Mouse (Mus musculus) limb, embryonic 15.5 days (tissue): ENCODE measurements at regions not wholly inside any gene's neighbourhood (a gene's known extent, or its start where the extent isn't known, plus 50 kb on each side); places are given as distances from the start of the nearest gene placed in this dataset.
A peak's percentile ranks its signal among the peaks of the same experiment; 100 is the strongest.

Experiments
- ATAC-seq: fragments of 200-750 bp; cut with Nextera tagmentation; 2 replicates; pipeline ENCODE4 v1.8.0; 2017; ENCODE audit warnings: low read depth, moderate TSS enrichment; ENCODE audit not compliant: insufficient number of reproducible peaks, low FRiP score, low TSS enrichment
- H3K27ac ChIP-seq: fragments of 300-500 bp; sonication (generic); 2 replicates; pipeline ENCODE4 v1.5.1; 2015; ENCODE audit warnings: moderate library complexity, mild to moderate bottlenecking, inconsistent platforms
- H3K27me3 ChIP-seq: fragments of 300-500 bp; sonication (generic); 2 replicates; pipeline ENCODE4 v1.6.1; 2015; ENCODE audit warnings: inconsistent platforms
- H3K36me3 ChIP-seq: fragments of 300-500 bp; sonication (generic); 2 replicates; pipeline ENCODE4 v1.6.1; 2015; ENCODE audit warnings: inconsistent platforms
- H3K4me1 ChIP-seq: fragments of 300-500 bp; sonication (generic); 2 replicates; pipeline ENCODE4 v1.6.1; 2015; ENCODE audit warnings: inconsistent platforms
- H3K4me2 ChIP-seq: fragments of 300-500 bp; sonication (generic); 2 replicates; pipeline ENCODE4 v1.6.1; 2015; ENCODE audit warnings: mild to moderate bottlenecking, inconsistent platforms
- H3K4me3 ChIP-seq: fragments of 300-500 bp; sonication (generic); 2 replicates; pipeline ENCODE4 v1.5.1; 2015; ENCODE audit warnings: mild to moderate bottlenecking, inconsistent platforms
- H3K9ac ChIP-seq: fragments of 300-500 bp; sonication (generic); 2 replicates; pipeline ENCODE4 v1.6.1; 2015; ENCODE audit warnings: inconsistent platforms
- H3K9me3 ChIP-seq: fragments of 300-500 bp; sonication (generic); 2 replicates; pipeline ENCODE4 v1.6.1; 2016; ENCODE audit warnings: inconsistent platforms
- WGBS: fragments of 180-500 bp; shearing (Covaris S2); methylation state at CpG from one replicate; pipeline ENCODE4 v1.1.7; 2015; 5-methylcytosine and 5-hydroxymethylcytosine counted together

GRCm38 (mm10) chrX:11829411-11830002 lies 330.6 kb downstream of the Bcor start:
- 0 out of 2 replicates have a peak, but pooled peaks cover 3% of the 10 kb centered on the region for H3K4me1 ChIP-seq
- 64% methylated on average over 12 of the region's 12 CpGs for WGBS
- no peak overlapping the region for H3K4me3 ChIP-seq
- no peak overlapping the region for H3K4me2 ChIP-seq
- H3K27me3 ChIP-seq = peaks cover 12% of the 10 kb centered on the region; the same call in 1 of the 2 replicates
- H3K9ac ChIP-seq = no peak overlapping the region
- H3K27ac ChIP-seq = no peak overlapping the region
- no peaks in the 10 kb centered on the region for H3K9me3 ChIP-seq
- H3K36me3 ChIP-seq = no peaks in the 10 kb centered on the region
- ATAC-seq = no peak

GRCm38 (mm10) chrX:11837566-11837965 lies 322.6 kb downstream of the Bcor start:
- Histone ChIP-seq H3K4me2 (no peak overlapping the region), H3K27ac (no peak overlapping the region)
- 28% methylated on average over 5 of the region's 5 CpGs for WGBS

GRCm38 (mm10) chrX:11839665-11840245 lies 320.4 kb downstream of the Bcor start:
- Histone ChIP-seq H3K27me3 (0 out of 2 replicates have a peak, but pooled peaks cover 3% of the 10 kb centered on the region), H3K9me3 (no peaks in the 10 kb centered on the region), H3K27ac (no peak overlapping the region), H3K4me2 (no peak overlapping the region), H3K9ac (no peak overlapping the region), H3K4me3 (no peak overlapping the region), H3K4me1 (no peaks in the 10 kb centered on the region), H3K36me3 (no peaks in the 10 kb centered on the region)
- WGBS = 65% methylated on average over 12 of the region's 12 CpGs
- ATAC-seq = 0 out of 2 replicates have a peak, but pooled peaks have one; percentile 35

More at GRCm38 (mm10) chrX:11837566-11837965, 322.6 kb downstream of the Bcor start:
- no peaks in the 10 kb centered on the region for H3K4me1 ChIP-seq
- H3K9ac ChIP-seq = no peak overlapping the region
- no peaks in the 10 kb centered on the region for H3K36me3 ChIP-seq
- H3K27me3 ChIP-seq = 0 out of 2 replicates have a peak, but pooled peaks cover 7% of the 10 kb centered on the region
- H3K9me3 ChIP-seq = no peaks in the 10 kb centered on the region
- H3K4me3 ChIP-seq = no peak overlapping the region
- no peak for ATAC-seq

- no peak overlapping the region for H3K4me2 ChIP-seq
- no peak overlapping the region for H3K27ac ChIP-seq
- no peaks in the 10 kb centered on the region for H3K9me3 ChIP-seq
- no peaks in the 10 kb centered on the region for H3K36me3 ChIP-seq
- no peak overlapping the region for H3K4me3 ChIP-seq
- 59% methylated on average over 10 of the region's 11 CpGs for WGBS
- 0 out of 2 replicates have a peak, but pooled peaks cover 3% of the 10 kb centered on the region for H3K27me3 ChIP-seq
- no peak overlapping the region for H3K9ac ChIP-seq
- no peak for ATAC-seq
- H3K4me1 ChIP-seq = no peaks in the 10 kb centered on the region
Measured at GRCm38 (mm10) chrX:11840319-11841035, 319.7 kb downstream of the Bcor start.

- Histone ChIP-seq H3K36me3 (no peaks in the 10 kb centered on the region), H3K27ac (no peak overlapping the region), H3K9ac (no peak overlapping the region), H3K9me3 (no peaks in the 10 kb centered on the region), H3K4me3 (no peak overlapping the region), H3K4me2 (no peak overlapping the region), H3K4me1 (no peaks in the 10 kb centered on the region), H3K27me3 (no peaks in the 10 kb centered on the region)
- 58% methylated on average over 2 of the region's 2 CpGs for WGBS
- no peak for ATAC-seq
Measured at GRCm38 (mm10) chrX:11845566-11845965, 314.6 kb downstream of the Bcor start.

GRCm38 (mm10) chrX:11855910-11856309 lies 304.2 kb downstream of the Bcor start:
- Histone ChIP-seq H3K27me3 (peaks cover 23% of the 10 kb centered on the region), H3K4me2 (no peak overlapping the region), H3K27ac (no peak overlapping the region), H3K4me1 (0 out of 2 replicates have a peak, but pooled peaks cover 3% of the 10 kb centered on the region), H3K36me3 (no peaks in the 10 kb centered on the region), H3K4me3 (no peak overlapping the region), H3K9ac (no peak overlapping the region), H3K9me3 (no peaks in the 10 kb centered on the region)
- WGBS = 71% methylated on average over 4 of the region's 4 CpGs
- no peak for ATAC-seq

GRCm38 (mm10) chrX:11859396-11859795 lies 300.8 kb downstream of the Bcor start:
- Histone ChIP-seq H3K4me2 (no peak overlapping the region), H3K27ac (no peak overlapping the region), H3K4me3 (no peak overlapping the region), H3K36me3 (no peaks in the 10 kb centered on the region), H3K9ac (no peak overlapping the region), H3K4me1 (peaks cover 14% of the 10 kb centered on the region; the same call in 1 of the 2 replicates), H3K27me3 (peaks cover 33% of the 10 kb centered on the region), H3K9me3 (no peaks in the 10 kb centered on the region)
- no peak for ATAC-seq
- WGBS = 53% methylated on average over 9 of the region's 9 CpGs

GRCm38 (mm10) chrX:11861119-11861708 lies 298.9 kb downstream of the Bcor start:
- no peak overlapping the region for H3K4me3 ChIP-seq
- peaks cover 34% of the 10 kb centered on the region for H3K27me3 ChIP-seq
- H3K36me3 ChIP-seq = no peaks in the 10 kb centered on the region
- no peak for ATAC-seq
- H3K9ac ChIP-seq = no peak overlapping the region
- H3K27ac ChIP-seq = no peak overlapping the region
- H3K9me3 ChIP-seq = no peaks in the 10 kb centered on the region
- WGBS = 50% methylated on average over 11 of the region's 11 CpGs
- H3K4me1 ChIP-seq = peaks cover 14% of the 10 kb centered on the region; the same call in 1 of the 2 replicates
- no peak overlapping the region for H3K4me2 ChIP-seq

- Histone ChIP-seq H3K27me3 (peaks cover 35% of the 10 kb centered on the region), H3K36me3 (no peaks in the 10 kb centered on the region), H3K4me3 (no peak overlapping the region), H3K4me2 (no peak overlapping the region), H3K27ac (no peak overlapping the region), H3K9ac (no peak overlapping the region), H3K4me1 (peaks cover 14% of the 10 kb centered on the region; the same call in 1 of the 2 replicates), H3K9me3 (no peaks in the 10 kb centered on the region)
- no peak for ATAC-seq
- WGBS = 28% methylated on average over 8 of the region's 8 CpGs
Measured at GRCm38 (mm10) chrX:11861892-11862291, 298.3 kb downstream of the Bcor start.

- no peak overlapping the region for H3K27ac ChIP-seq
- no peaks in the 10 kb centered on the region for H3K36me3 ChIP-seq
- no peak for ATAC-seq
- H3K4me1 ChIP-seq = peaks cover 14% of the 10 kb centered on the region; the same call in 1 of the 2 replicates
- H3K4me2 ChIP-seq = no peak overlapping the region
- 53% methylated on average over 3 of the region's 3 CpGs for WGBS
- no peaks in the 10 kb centered on the region for H3K9me3 ChIP-seq
- peaks cover 29% of the 10 kb centered on the region for H3K27me3 ChIP-seq
- H3K4me3 ChIP-seq = no peak overlapping the region
- H3K9ac ChIP-seq = no peak overlapping the region
Measured at GRCm38 (mm10) chrX:11863106-11863505, 297.0 kb downstream of the Bcor start.

- no peak; the same call in 1 of the 2 replicates for ATAC-seq
- Histone ChIP-seq H3K4me1 (no peaks in the 10 kb centered on the region), H3K9me3 (no peaks in the 10 kb centered on the region), H3K4me3 (no peak overlapping the region), H3K27me3 (0 out of 2 replicates have a peak, but pooled peaks cover 15% of the 10 kb centered on the region), H3K9ac (no peak overlapping the region), H3K27ac (no peak overlapping the region), H3K4me2 (no peak overlapping the region), H3K36me3 (no peaks in the 10 kb centered on the region)
- 79% methylated on average over 6 of the region's 6 CpGs for WGBS
Measured at GRCm38 (mm10) chrX:11873913-11874312, 286.2 kb downstream of the Bcor start.
